Mouse (Mus musculus) midbrain, postnatal 0 days (tissue): ENCODE results near the gene Dppa1. TPM values are rescaled to one million over a fixed set of nuclear protein-coding genes. Genes with fewer than 3 reads are reported as not detected.
"Not testable (repeated sequence)": the region's sequence is repeated elsewhere in the genome, so short reads cannot be mapped to it uniquely, and the experiment has no call there.

ENCODE experiments used
- ATAC-seq: fragments of 200-750 bp; cut with Nextera tagmentation; 2 replicates; pipeline ENCODE4 v1.8.0; 2017; ENCODE audit warnings: moderate number of reproducible peaks, mild to moderate bottlenecking, moderate TSS enrichment, moderate library complexity; ENCODE audit not compliant: low FRiP score
- DNase-seq: peaks from one replicate; pipeline ENCODE4 v3.0.0-alpha.2; 2015; ENCODE audit warnings: low spot score
- H3K27ac ChIP-seq: fragments of 300-500 bp; sonication (generic); 2 replicates; pipeline ENCODE4 v1.5.1; 2014; ENCODE audit warnings: low read depth, mild to moderate bottlenecking, low read length, mixed read lengths
- H3K27me3 ChIP-seq: fragments of 300-500 bp; sonication (generic); 2 replicates; pipeline ENCODE4 v1.6.1; 2014; ENCODE audit warnings: low read length, control low read depth, mixed read lengths; ENCODE audit not compliant: insufficient read depth
- H3K36me3 ChIP-seq: fragments of 300-500 bp; sonication (generic); 2 replicates; pipeline ENCODE4 v1.6.1; 2014; ENCODE audit warnings: low read length, control low read depth, mixed read lengths; ENCODE audit not compliant: insufficient read depth
- H3K4me1 ChIP-seq: fragments of 300-500 bp; sonication (generic); 2 replicates; pipeline ENCODE4 v1.6.1; 2014; ENCODE audit warnings: mild to moderate bottlenecking, control low read depth, antibody characterized with exemption, low read length, mixed read lengths; ENCODE audit not compliant: insufficient read depth
- H3K4me2 ChIP-seq: fragments of 300-500 bp; sonication (generic); 2 replicates; pipeline ENCODE4 v1.6.1; 2014; ENCODE audit warnings: low read depth, mild to moderate bottlenecking, low read length, mixed read lengths; ENCODE audit not compliant: poor library complexity, severe bottlenecking
- H3K4me3 ChIP-seq: fragments of 300-500 bp; sonication (generic); 2 replicates; pipeline ENCODE4 v1.5.1; 2014; ENCODE audit warnings: low read depth, mild to moderate bottlenecking, low read length, moderate library complexity
- H3K9ac ChIP-seq: fragments of 300-500 bp; sonication (generic); replicated peaks from 2 replicates; pipeline ENCODE4 v1.6.1; 2014; ENCODE audit warnings: mild to moderate bottlenecking, low read length, moderate library complexity, mixed read lengths; ENCODE audit not compliant: poor library complexity, severe bottlenecking
- H3K9me3 ChIP-seq: fragments of 300-500 bp; sonication (generic); 2 replicates; pipeline ENCODE4 v1.6.1; 2016; ENCODE audit warnings: low read length, control low read depth
- CTCF ChIP-seq: IDR thresholded peaks from 2 replicates; pipeline ENCODE4 v1.5.1; 2016; ENCODE audit warnings: antibody characterized with exemption, mild to moderate bottlenecking
- WGBS: fragments of 180-500 bp; shearing (Covaris S2); extraction: QIAGEN DNeasy Blood & Tissue Kit; methylation state at CpG from one replicate; pipeline ENCODE4 v1.1.7; 2014; 5-methylcytosine and 5-hydroxymethylcytosine counted together
- polyA plus RNA-seq: library from polyadenylated mRNA; unstranded; fragments of >200 nt; fragmentation: Nextera tagmentation; extraction: Ambion mirVana; gene quantifications from 2 replicates; pipeline ENCODE4 v1.2.1, GENCODE M21; 2015
- total RNA-seq: library from RNA; depleted of rRNA; stranded (reverse); fragments of >200 nt; gene quantifications from 2 replicates; pipeline ENCODE4 v1.2.3, GENCODE M21; 2014; rRNA removed

The Dppa1 gene
- total RNA-seq (not detected in 2 replicates), polyA plus RNA-seq (not detected in 2 replicates)

DNA sequence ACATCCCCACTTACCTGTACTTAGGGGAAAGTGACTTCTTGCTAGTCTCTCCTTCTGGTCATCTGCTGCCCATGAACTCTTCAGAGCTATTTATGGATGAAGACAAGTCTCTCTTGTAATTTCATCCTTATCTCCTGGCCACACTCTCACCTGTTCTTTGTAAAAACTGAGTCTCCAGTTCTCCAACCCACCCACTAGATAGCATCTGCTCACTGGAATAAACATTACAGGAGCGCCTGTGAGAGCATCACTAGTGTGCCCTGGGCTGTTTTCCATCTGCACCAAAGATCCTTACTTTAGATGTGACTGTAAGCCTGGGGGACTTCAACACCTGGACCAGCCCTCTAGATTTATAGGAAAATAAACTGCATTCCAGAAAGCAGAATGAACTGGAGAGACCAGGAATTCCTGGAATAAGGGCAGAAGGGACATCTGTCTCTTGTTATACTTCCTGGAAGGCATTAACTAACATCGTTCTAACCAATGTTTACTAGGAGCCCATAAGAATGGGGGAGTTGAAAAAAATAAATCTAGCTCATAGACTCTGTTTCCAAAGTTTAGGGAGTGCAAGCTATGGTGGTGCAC lies at the start of gene Dppa1:
TSS of gene Dppa1 (minus strand) at position 51 of the 585 bp plus-strand sequence.
- Histone ChIP-seq H3K27ac (no peak within 1 kb of the TSS), H3K4me2 (no peak within 1 kb of the TSS), H3K4me1 (no peaks in the 10 kb centered on the region), H3K27me3 (no peaks in the 10 kb centered on the region), H3K4me3 (no peak within 1 kb of the TSS), H3K36me3 (no peaks in the 10 kb centered on the region), H3K9ac (no peak within 1 kb of the TSS), H3K9me3 (no peaks in the 10 kb centered on the region)
- ATAC-seq, result no peak
- DNase-seq, result no peak
- 86% methylated on average over 2 of the region's 2 CpGs for WGBS
- no peak for TF ChIP-seq CTCF

DNA sequence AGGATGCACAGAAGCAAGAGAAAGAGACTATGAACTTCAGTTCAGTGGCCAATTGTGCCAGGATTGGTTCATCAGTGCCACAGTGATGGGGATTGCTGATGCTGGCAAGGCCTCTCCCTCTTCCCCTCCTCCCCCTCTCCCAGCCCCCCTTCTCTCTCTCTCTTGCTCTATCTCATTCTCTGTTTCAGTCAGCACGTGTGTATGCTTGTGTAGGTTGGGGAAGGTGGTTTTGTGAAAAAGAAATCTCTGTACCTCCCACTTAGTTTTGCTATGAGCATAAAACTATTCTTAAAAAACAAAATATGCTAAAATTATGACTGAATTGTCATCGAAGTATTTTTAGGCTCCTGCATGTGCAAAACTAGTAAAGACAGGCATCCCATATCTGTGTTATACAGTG lies 38.9 kb upstream of the Dppa1 start:
- no peak overlapping the region for H3K4me3 ChIP-seq
- no peaks in the 10 kb centered on the region for H3K9me3 ChIP-seq
- H3K27me3 ChIP-seq, result no peaks in the 10 kb centered on the region
- no peaks in the 10 kb centered on the region for H3K36me3 ChIP-seq
- 65% methylated on average over 2 of the region's 2 CpGs for WGBS
- ATAC-seq (no peak), DNase-seq (no peak)
- no peak overlapping the region for H3K27ac ChIP-seq
- TF ChIP-seq CTCF, result no peak
- H3K4me1 ChIP-seq, result no peaks in the 10 kb centered on the region
- no peak overlapping the region for H3K9ac ChIP-seq
- no peak overlapping the region for H3K4me2 ChIP-seq

DNA sequence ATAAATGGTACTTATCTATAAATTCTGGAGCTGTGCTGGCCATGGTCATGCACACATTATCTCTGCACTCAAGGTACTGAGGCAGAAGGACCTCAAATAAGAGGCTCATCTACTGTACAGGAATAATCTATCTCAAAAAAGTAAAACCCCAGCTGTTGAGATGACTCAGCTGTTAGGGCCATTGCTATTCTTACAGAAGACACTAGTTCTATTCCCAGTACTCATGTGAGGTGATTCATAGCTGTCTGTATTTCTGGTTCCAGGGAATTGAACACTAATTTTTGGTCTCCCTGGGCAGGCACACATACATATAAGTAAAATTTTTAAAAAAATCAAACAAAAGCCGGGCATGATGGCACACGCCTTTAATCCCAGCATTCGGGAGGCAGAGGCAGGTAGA lies 38.0 kb upstream of the Dppa1 start:
- ATAC-seq, result no peak
- Histone ChIP-seq H3K27ac (no peak overlapping the region), H3K36me3 (no peaks in the 10 kb centered on the region), H3K4me3 (no peak overlapping the region), H3K9ac (no peak overlapping the region), H3K4me2 (no peak overlapping the region), H3K27me3 (no peaks in the 10 kb centered on the region), H3K9me3 (no peaks in the 10 kb centered on the region), H3K4me1 (no peaks in the 10 kb centered on the region)
- WGBS, result 95% methylated on average over 3 of the region's 3 CpGs
- no peak for TF ChIP-seq CTCF
- DNase-seq, result no peak

DNA sequence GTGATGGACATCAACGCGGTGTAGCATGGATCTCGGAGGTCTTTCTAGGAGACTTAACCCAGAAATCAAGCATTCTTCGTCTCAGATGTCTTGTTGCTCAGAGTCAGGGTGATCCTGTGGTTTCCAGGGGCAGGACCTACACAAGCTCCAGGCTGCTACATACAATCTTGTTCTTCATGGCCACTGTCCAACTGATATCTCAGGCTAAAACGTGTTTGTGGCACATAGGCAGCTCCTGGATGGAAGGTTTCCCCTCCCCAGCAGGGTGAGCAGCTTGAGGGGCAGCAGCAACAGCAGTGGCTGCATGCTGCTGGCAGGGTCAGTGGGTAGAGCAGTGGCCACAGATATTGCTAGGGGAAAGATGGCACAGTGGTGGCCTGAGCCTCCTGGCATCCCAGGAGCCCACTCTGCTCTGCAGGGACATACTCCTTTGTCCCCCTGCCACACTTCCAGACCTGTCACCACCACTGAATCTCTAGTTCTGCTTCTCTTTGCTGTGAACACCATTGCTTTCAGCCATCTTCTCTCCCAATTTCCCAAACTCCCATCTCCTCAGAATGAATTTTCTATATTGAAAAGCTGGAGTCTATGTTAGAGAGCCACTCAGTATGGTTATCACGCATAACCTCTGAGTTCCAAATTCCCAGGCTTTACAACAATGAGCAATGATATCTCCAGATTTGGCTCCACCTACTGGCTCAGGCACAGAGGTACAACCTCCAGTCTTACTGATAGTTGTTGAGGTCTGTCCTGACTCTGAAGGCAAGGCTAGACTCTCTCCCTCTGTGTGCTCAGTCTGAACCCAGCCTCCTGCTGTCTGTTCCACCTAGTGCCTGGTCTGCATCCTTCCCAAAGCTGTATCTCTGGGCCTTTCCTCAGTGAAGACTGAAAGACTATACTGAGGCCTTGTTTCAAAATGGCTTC lies 36.8 kb upstream of the Dppa1 start:
- peak; percentile 83 for TF ChIP-seq CTCF
- peak; percentile 78 for DNase-seq

DNA sequence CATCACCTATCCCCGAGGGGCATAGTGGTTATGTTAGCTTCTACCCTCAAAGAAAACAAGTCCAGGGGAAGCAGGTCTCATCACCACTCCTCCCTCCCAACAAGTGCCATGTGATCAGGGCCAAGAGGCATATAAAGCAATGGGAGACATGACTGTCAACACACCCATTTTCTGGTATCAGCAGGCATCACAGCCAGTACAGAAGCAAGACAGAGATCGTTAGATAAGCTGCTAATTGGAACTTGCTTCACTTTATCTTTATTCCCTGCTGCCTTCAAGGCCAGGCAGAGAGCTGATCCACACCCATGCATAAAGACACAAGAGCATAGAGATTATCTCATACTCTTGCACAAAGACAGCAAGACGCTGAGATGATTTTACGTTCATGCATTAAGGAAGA lies 34.2 kb upstream of the Dppa1 start:
- no peak for TF ChIP-seq CTCF

More for the DNA sequence above, 36.8 kb upstream of the Dppa1 start:
- 66% methylated on average over 6 of the region's 6 CpGs for WGBS
- Histone ChIP-seq H3K9me3 (no peaks in the 10 kb centered on the region), H3K4me1 (no peaks in the 10 kb centered on the region), H3K36me3 (no peaks in the 10 kb centered on the region), H3K27ac (no peak overlapping the region), H3K27me3 (no peaks in the 10 kb centered on the region), H3K9ac (no peak overlapping the region), H3K4me2 (no peak overlapping the region), H3K4me3 (no peak overlapping the region)
- peak; percentile 82 for ATAC-seq

DNA sequence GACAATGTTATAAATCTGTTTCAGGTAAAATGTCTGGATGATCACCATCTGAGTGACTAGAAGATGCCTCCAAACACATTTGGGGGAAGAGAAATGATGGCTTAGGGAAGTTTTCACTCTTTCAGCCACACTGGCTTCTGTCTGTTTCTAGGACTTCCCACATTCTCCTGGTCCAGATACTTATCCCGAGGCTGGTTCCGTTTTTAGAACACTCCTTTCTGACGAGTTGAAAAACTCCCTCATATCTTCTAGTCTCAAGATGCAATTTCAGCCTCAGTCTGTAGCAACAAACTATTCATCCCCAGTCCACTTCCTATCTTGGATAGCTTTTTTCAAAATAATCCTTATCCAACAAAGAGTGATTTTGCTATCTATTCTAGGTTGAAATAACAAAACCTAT lies 23.4 kb upstream of the Dppa1 start:
- Histone ChIP-seq H3K4me1 (no peaks in the 10 kb centered on the region), H3K4me3 (no peak overlapping the region), H3K27ac (no peak overlapping the region), H3K27me3 (no peaks in the 10 kb centered on the region), H3K9me3 (no peaks in the 10 kb centered on the region), H3K9ac (no peak overlapping the region), H3K36me3 (no peaks in the 10 kb centered on the region), H3K4me2 (no peak overlapping the region)
- WGBS, result 89% methylated on average over 3 of the region's 3 CpGs
- ATAC-seq, result no peak
- DNase-seq, result no peak
- no peak for TF ChIP-seq CTCF

More for the DNA sequence above, 34.2 kb upstream of the Dppa1 start:
- 68% methylated on average over 4 of the region's 4 CpGs for WGBS
- Histone ChIP-seq H3K36me3 (no peaks in the 10 kb centered on the region), H3K9ac (no peak overlapping the region), H3K27me3 (no peaks in the 10 kb centered on the region), H3K27ac (no peak overlapping the region), H3K4me1 (no peaks in the 10 kb centered on the region), H3K4me3 (no peak overlapping the region), H3K4me2 (no peak overlapping the region), H3K9me3 (no peaks in the 10 kb centered on the region)
- no peak for ATAC-seq
- DNase-seq, result no peak

DNA sequence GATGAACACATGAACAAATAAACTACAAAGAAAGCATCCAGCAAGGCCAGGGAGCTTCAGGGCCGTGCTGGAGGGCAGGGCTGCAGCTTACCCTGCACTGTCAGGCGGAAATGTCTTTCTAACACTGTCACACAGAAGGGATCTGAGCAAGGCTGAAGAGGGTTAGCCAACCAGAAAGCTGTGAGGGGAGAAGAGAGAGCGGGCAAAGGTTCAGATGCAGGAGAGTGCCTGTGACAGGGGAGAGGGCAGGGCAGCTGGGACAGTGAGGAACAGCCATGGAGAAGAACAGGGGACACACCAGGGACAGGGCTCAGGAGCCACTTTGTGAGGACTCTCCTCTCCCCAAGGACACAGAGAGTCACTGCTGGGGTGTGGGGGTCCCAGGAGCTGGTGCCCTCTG lies 20.6 kb upstream of the Dppa1 start:
- H3K36me3 ChIP-seq, H3K4me3 ChIP-seq, H3K9ac ChIP-seq, ATAC-seq, H3K4me1 ChIP-seq, H3K27ac ChIP-seq, DNase-seq, H3K9me3 ChIP-seq, H3K27me3 ChIP-seq, H3K4me2 ChIP-seq: not testable (repeated sequence)
- WGBS, result 25% methylated on average over 3 of the region's 3 CpGs
